ENCODE assay signal across 11 mouse cellular contexts in the genomic region with DNA sequence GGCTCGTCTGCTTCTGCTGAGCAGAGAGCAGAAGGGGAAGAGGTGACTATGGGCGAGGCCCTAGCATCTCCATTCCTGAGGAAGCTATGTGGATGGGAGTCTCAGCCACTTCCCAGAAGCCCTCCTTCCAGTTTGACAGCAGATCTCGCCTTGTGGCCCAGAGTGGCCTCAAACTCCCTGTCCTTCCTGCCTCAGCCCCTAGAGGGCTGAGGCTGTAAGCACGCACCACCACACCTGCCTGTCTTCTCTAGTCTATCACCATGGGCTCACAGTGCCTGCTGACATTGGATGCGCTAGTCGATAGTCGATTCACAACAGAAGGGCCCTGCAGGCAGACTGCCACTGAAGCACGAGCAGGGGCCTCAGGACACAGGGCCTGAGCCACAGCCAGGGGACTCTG. TPM values are rescaled to one million over a fixed set of nuclear protein-coding genes. Genes with fewer than 3 reads are reported as not detected.
DNase-seq lines count a peak whose midpoint lies in the region; ATAC-seq and TF ChIP-seq lines count a peak whose summit lies in the region.
"Had no signal": no experiment of that assay in that cellular context is flagged by ENCODE, and none has a peak within 500 bp of the region (broad histone marks: within the 10 kb centered on the region; RNA-seq: fewer than 3 reads in every experiment).

No protein-coding gene starts in this region.

- 62% methylated on average over 8 of the region's 8 CpGs for WGBS in intestine, embryonic 15.5 days
- WGBS in forebrain, embryonic 11.5 days = 54% methylated on average over 8 of the region's 8 CpGs

- H3K36me3 ChIP-seq in E14TG2a.4 (ENCODE audit: insufficient read depth, low read length) = peaks cover 44% of the 10 kb centered on the region
- H3K36me3 ChIP-seq in intestine, embryonic 15.5 days = no peaks in the 10 kb centered on the region
- no peaks in the 10 kb centered on the region for H3K36me3 ChIP-seq in forebrain, embryonic 11.5 days (ENCODE audit: control insufficient read depth, insufficient read depth, low read length)

- no peak overlapping the region for H3K4me3 ChIP-seq in E14TG2a.4 (replicated peaks; ENCODE audit: low read length)
- no peak overlapping the region for H3K4me3 ChIP-seq in intestine, embryonic 15.5 days (replicated peaks)
- no peak overlapping the region for H3K4me3 ChIP-seq in forebrain, embryonic 11.5 days (ENCODE audit: low read depth, low read length)
- H3K4me3 ChIP-seq: limb, embryonic 12.5 days had no signal

- TF ChIP-seq CTCF in E14TG2a.4 (conservative IDR thresholded peaks at IDR 0.05; ENCODE audit: low read length) = peak; percentile 36

- H3K9ac ChIP-seq in intestine, embryonic 15.5 days = no peak overlapping the region
- no peak overlapping the region for H3K9ac ChIP-seq in forebrain, embryonic 11.5 days (ENCODE audit: low read length)
- H3K9ac ChIP-seq: limb, embryonic 12.5 days had no signal

- no peaks in the 10 kb centered on the region for H3K9me3 ChIP-seq in E14TG2a.4 (ENCODE audit: low read length)
- H3K9me3 ChIP-seq in intestine, embryonic 15.5 days = no peaks in the 10 kb centered on the region
- no peaks in the 10 kb centered on the region for H3K9me3 ChIP-seq in forebrain, embryonic 11.5 days (ENCODE audit: control insufficient read depth, low read length)
- H3K9me3 ChIP-seq: limb, embryonic 12.5 days had no signal

- ATAC-seq in intestine, embryonic 15.5 days = peak; percentile 34; the same call in 1 of the 2 replicates
- ATAC-seq in forebrain, embryonic 11.5 days (replicated peaks; ENCODE audit: low FRiP score) = no peak

- no peaks in the 10 kb centered on the region for H3K27me3 ChIP-seq in E14TG2a.4 (ENCODE audit: insufficient read depth, low read length)
- H3K27me3 ChIP-seq in intestine, embryonic 15.5 days (replicated peaks) = no peaks in the 10 kb centered on the region
- H3K27me3 ChIP-seq in forebrain, embryonic 11.5 days (ENCODE audit: control insufficient read depth, insufficient read depth, low read length) = no peaks in the 10 kb centered on the region
- H3K27me3 ChIP-seq: limb, embryonic 12.5 days had no signal

- no peak overlapping the region for H3K27ac ChIP-seq in intestine, embryonic 15.5 days
- no peak overlapping the region for H3K27ac ChIP-seq in forebrain, embryonic 11.5 days (ENCODE audit: low read depth, low read length)
- H3K27ac ChIP-seq: limb, embryonic 12.5 days had no signal

- peaks cover 90% of the 10 kb centered on the region for H3K4me1 ChIP-seq in E14TG2a.4 (replicated peaks; ENCODE audit: low read depth, low read length)
- no peaks in the 10 kb centered on the region for H3K4me1 ChIP-seq in intestine, embryonic 15.5 days (replicated peaks)
- no peaks in the 10 kb centered on the region for H3K4me1 ChIP-seq in forebrain, embryonic 11.5 days (replicated peaks; ENCODE audit: control insufficient read depth, insufficient read depth, low read length)

- DNase-seq in kidney, postnatal 4 days = peak; percentile 32 to 42
- no peak for DNase-seq in kidney, postnatal 14 days
- DNase-seq in A20 (ENCODE audit: low read depth, low spot score) (peak; percentile 15), MN1 (ENCODE audit: low spot score) (no peak)
- no peak for DNase-seq in forebrain, embryonic 11.5 days (ENCODE audit: low spot score)
- DNase-seq: heart, postnatal 10 days; thymus, postnatal 25 days had no signal

- no peak overlapping the region for H3K4me2 ChIP-seq in intestine, embryonic 15.5 days (replicated peaks)
- no peak overlapping the region for H3K4me2 ChIP-seq in forebrain, embryonic 11.5 days (ENCODE audit: low read depth, low read length, severe bottlenecking)
- H3K4me2 ChIP-seq: limb, embryonic 12.5 days; midbrain, embryonic 11.5 days had no signal

RNA-seq across cellular contexts. Expression of gene Rcan1, which starts 18.1 kb away (rescaled TPM):
- 23.5 and 24.0 TPM in 2 replicates for polyA plus RNA-seq in intestine, embryonic 15.5 days (2015; fragmentation: Nextera tagmentation; extraction: Ambion mirVana)
- 37.4 and 46.9 TPM in 2 replicates for polyA plus RNA-seq in forebrain, embryonic 11.5 days (2014; fragmentation: Nextera tagmentation; extraction: Ambion mirVana)

RNA-seq across cellular contexts. Expression of gene Clic6, which starts 32.9 kb away (rescaled TPM):
- 80.6 and 81.8 TPM in 2 replicates for polyA plus RNA-seq in intestine, embryonic 15.5 days (2015; fragmentation: Nextera tagmentation; extraction: Ambion mirVana)
- 3.1 and 4.1 TPM in 2 replicates for polyA plus RNA-seq in forebrain, embryonic 11.5 days (2014; fragmentation: Nextera tagmentation; extraction: Ambion mirVana)

Comparison
In these comparisons a context has a peak if more than half of its experiments do, and no peak if none do; other contexts are left out.
1. DNase-seq: peak in kidney, postnatal 4 days (2 of 2) and A20 (single experiment); none in kidney, postnatal 14 days (single experiment), MN1 (single experiment) and forebrain, embryonic 11.5 days (single experiment).
2. RNA of gene Clic6, which starts 32.9 kb away (polyA plus RNA-seq): 80.6 to 81.8 TPM in intestine, embryonic 15.5 days; 3.1 to 4.1 TPM in forebrain, embryonic 11.5 days; every median in the first group is over 10 times any median in the second.